Mouse (Mus musculus): ENCODE measurements around the gene Retreg1. TPM values are rescaled to one million over a fixed set of nuclear protein-coding genes. Genes with fewer than 3 reads are reported as not detected.

Gene Retreg1
- polyA plus RNA-seq, 1 experiment from 2014 or later = 10.1 TPM

DNA sequence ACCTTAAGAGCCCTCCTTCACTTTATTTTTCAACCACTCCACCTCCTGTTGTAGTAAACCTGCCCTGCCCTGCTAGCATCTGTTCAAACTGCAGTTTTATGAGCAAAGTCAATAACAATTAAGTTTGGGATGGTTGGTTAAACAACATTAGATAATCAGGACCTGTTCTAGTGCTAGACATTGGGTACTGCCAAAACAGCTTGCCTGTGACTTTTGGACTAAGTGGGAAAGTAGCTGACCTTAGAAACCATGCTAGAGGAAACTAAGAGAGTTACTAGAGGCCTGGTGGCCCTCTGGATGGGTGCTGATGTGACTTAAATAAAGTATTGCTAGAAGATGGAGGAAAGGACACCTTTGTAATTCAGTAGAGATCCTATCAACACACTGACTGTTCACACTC, 21.0 kb upstream of the Retreg1 start:
- no peaks in the 10 kb centered on the region for H3K9me3 ChIP-seq (replicated peaks; ENCODE audit: control insufficient read depth, low read length)
- H3K4me2 ChIP-seq (ENCODE audit: low read depth, low read length) = no peak overlapping the region
- ATAC-seq (ENCODE audit: low read depth) = no peak
- no peaks in the 10 kb centered on the region for H3K27me3 ChIP-seq (ENCODE audit: control insufficient read depth, insufficient read depth, low read depth, low read length)
- no peak overlapping the region for H3K4me3 ChIP-seq (ENCODE audit: low read depth, low read length)
- no peak overlapping the region for H3K9ac ChIP-seq (ENCODE audit: low read depth, low read length)
- no peaks in the 10 kb centered on the region for H3K4me1 ChIP-seq (ENCODE audit: control insufficient read depth, low read depth, low read length)
- no peak overlapping the region for H3K27ac ChIP-seq (ENCODE audit: low read length)
- no peaks in the 10 kb centered on the region for H3K36me3 ChIP-seq (ENCODE audit: control insufficient read depth, insufficient read depth)

- Histone ChIP-seq H3K4me1 (ENCODE audit: control insufficient read depth, low read depth, low read length) (no peaks in the 10 kb centered on the region), H3K36me3 (ENCODE audit: control insufficient read depth, insufficient read depth) (no peaks in the 10 kb centered on the region), H3K9ac (ENCODE audit: low read depth, low read length) (no peak overlapping the region), H3K9me3 (replicated peaks; ENCODE audit: control insufficient read depth, low read length) (no peaks in the 10 kb centered on the region), H3K27me3 (ENCODE audit: control insufficient read depth, insufficient read depth, low read depth, low read length) (no peaks in the 10 kb centered on the region), H3K27ac (ENCODE audit: low read length) (no peak overlapping the region), H3K4me2 (ENCODE audit: low read depth, low read length) (no peak overlapping the region), H3K4me3 (ENCODE audit: low read depth, low read length) (no peak overlapping the region)
- 26% methylated on average over 3 of the region's 3 CpGs for WGBS (ENCODE audit: insufficient replicate concordance)
- no peak for ATAC-seq (ENCODE audit: low read depth)
Measured at GRCm38 (mm10) chr15:25822656-25823055, 20.3 kb upstream of the Retreg1 start.

- no peak overlapping the region for H3K9ac ChIP-seq (ENCODE audit: low read depth, low read length)
Measured at GRCm38 (mm10) chr15:25826531-25826961, 16.4 kb upstream of the Retreg1 start.

DNA sequence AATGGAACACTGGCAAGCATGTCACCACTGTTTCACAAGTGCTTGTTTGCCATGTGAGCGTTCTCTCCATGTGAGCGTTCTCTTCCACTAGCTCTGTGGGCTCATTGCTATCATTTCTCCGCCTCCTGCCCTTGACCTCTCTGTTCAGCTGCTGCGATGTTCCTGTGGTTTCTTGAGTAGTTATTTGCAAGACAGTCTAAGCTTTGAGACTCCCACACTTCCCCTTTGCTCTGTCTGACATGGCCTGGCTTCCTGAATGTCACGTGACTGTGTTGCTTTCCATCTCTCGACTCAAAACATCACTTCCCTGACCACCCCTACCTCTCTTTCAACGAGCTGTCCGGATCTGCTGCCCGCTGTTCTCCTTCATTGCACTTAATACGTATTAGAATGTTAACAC, 14.5 kb upstream of the Retreg1 start:
- no peak overlapping the region for H3K27ac ChIP-seq (ENCODE audit: low read length)
- no peak overlapping the region for H3K4me3 ChIP-seq (ENCODE audit: low read depth, low read length)
- no peaks in the 10 kb centered on the region for H3K27me3 ChIP-seq (ENCODE audit: control insufficient read depth, insufficient read depth, low read depth, low read length)
- ATAC-seq (ENCODE audit: low read depth) = peak; percentile 56
- H3K4me1 ChIP-seq (ENCODE audit: control insufficient read depth, low read depth, low read length) = no peaks in the 10 kb centered on the region
- H3K4me2 ChIP-seq (ENCODE audit: low read depth, low read length) = no peak overlapping the region
- no peaks in the 10 kb centered on the region for H3K9me3 ChIP-seq (replicated peaks; ENCODE audit: control insufficient read depth, low read length)
- WGBS (ENCODE audit: insufficient replicate concordance) = 13% methylated on average over 10 of the region's 10 CpGs
- H3K36me3 ChIP-seq (ENCODE audit: control insufficient read depth, insufficient read depth) = no peaks in the 10 kb centered on the region
- no peak overlapping the region for H3K9ac ChIP-seq (ENCODE audit: low read depth, low read length)

More at GRCm38 (mm10) chr15:25826531-25826961, 16.4 kb upstream of the Retreg1 start:
- no peaks in the 10 kb centered on the region for H3K4me1 ChIP-seq (ENCODE audit: control insufficient read depth, low read depth, low read length)
- H3K4me3 ChIP-seq (ENCODE audit: low read depth, low read length) = no peak overlapping the region
- H3K27ac ChIP-seq (ENCODE audit: low read length) = no peak overlapping the region
- H3K4me2 ChIP-seq (ENCODE audit: low read depth, low read length) = no peak overlapping the region
- WGBS (ENCODE audit: insufficient replicate concordance) = 53% methylated on average over 8 of the region's 8 CpGs
- H3K9me3 ChIP-seq (replicated peaks; ENCODE audit: control insufficient read depth, low read length) = no peaks in the 10 kb centered on the region
- H3K36me3 ChIP-seq (ENCODE audit: control insufficient read depth, insufficient read depth) = no peaks in the 10 kb centered on the region
- peak; percentile 73 for ATAC-seq (ENCODE audit: low read depth)
- no peaks in the 10 kb centered on the region for H3K27me3 ChIP-seq (ENCODE audit: control insufficient read depth, insufficient read depth, low read depth, low read length)

DNA sequence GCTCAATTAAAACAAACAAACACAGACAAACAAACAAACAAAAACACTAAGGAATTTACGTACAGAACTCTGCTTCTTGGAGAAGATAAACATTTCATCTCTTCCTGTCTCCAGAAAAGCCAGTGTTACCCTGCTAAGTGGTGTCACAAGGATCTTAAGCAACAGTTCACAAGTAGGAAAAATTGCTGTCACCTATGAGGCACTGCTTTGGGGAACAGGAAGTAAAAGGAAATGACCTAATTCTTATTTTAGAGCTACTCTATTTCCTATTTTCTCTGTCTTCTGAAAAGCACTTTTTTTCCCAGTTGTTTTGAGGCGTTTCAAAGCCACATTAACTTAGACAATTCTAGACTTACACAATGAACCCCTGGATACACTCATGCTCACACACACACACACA, 12.6 kb upstream of the Retreg1 start:
- H3K36me3 ChIP-seq (ENCODE audit: control insufficient read depth, insufficient read depth) = no peaks in the 10 kb centered on the region
- H3K4me2 ChIP-seq (ENCODE audit: low read depth, low read length) = no peak overlapping the region
- no peak overlapping the region for H3K9ac ChIP-seq (ENCODE audit: low read depth, low read length)
- no peak overlapping the region for H3K4me3 ChIP-seq (ENCODE audit: low read depth, low read length)
- 20% methylated on average over 2 of the region's 2 CpGs for WGBS (ENCODE audit: insufficient replicate concordance)
- no peaks in the 10 kb centered on the region for H3K9me3 ChIP-seq (replicated peaks; ENCODE audit: control insufficient read depth, low read length)
- ATAC-seq (ENCODE audit: low read depth) = no peak
- no peaks in the 10 kb centered on the region for H3K27me3 ChIP-seq (ENCODE audit: control insufficient read depth, insufficient read depth, low read depth, low read length)
- H3K4me1 ChIP-seq (ENCODE audit: control insufficient read depth, low read depth, low read length) = no peaks in the 10 kb centered on the region
- no peak overlapping the region for H3K27ac ChIP-seq (ENCODE audit: low read length)

GRCm38 (mm10) chr15:25834282-25834681, 8.7 kb upstream of the Retreg1 start:
- no peak overlapping the region for H3K4me2 ChIP-seq (ENCODE audit: low read depth, low read length)
- 78% methylated on average over 2 of the region's 2 CpGs for WGBS (ENCODE audit: insufficient replicate concordance)
- no peak for ATAC-seq (ENCODE audit: low read depth)
- H3K9ac ChIP-seq (ENCODE audit: low read depth, low read length) = no peak overlapping the region
- H3K27ac ChIP-seq (ENCODE audit: low read length) = no peak overlapping the region
- H3K4me3 ChIP-seq (ENCODE audit: low read depth, low read length) = no peak overlapping the region
- H3K27me3 ChIP-seq (ENCODE audit: control insufficient read depth, insufficient read depth, low read depth, low read length) = no peaks in the 10 kb centered on the region
- H3K9me3 ChIP-seq (replicated peaks; ENCODE audit: control insufficient read depth, low read length) = no peaks in the 10 kb centered on the region
- H3K36me3 ChIP-seq (ENCODE audit: control insufficient read depth, insufficient read depth) = no peaks in the 10 kb centered on the region
- H3K4me1 ChIP-seq (ENCODE audit: control insufficient read depth, low read depth, low read length) = no peaks in the 10 kb centered on the region

- WGBS (ENCODE audit: insufficient replicate concordance) = 70% methylated on average over 17 of the region's 17 CpGs
- Histone ChIP-seq H3K36me3 (ENCODE audit: control insufficient read depth, insufficient read depth) (no peaks in the 10 kb centered on the region), H3K9me3 (replicated peaks; ENCODE audit: control insufficient read depth, low read length) (no peaks in the 10 kb centered on the region), H3K4me2 (ENCODE audit: low read depth, low read length) (no peak overlapping the region), H3K4me1 (ENCODE audit: control insufficient read depth, low read depth, low read length) (no peaks in the 10 kb centered on the region), H3K27me3 (ENCODE audit: control insufficient read depth, insufficient read depth, low read depth, low read length) (no peaks in the 10 kb centered on the region), H3K9ac (ENCODE audit: low read depth, low read length) (no peak overlapping the region), H3K4me3 (ENCODE audit: low read depth, low read length) (no peak overlapping the region), H3K27ac (ENCODE audit: low read length) (no peak overlapping the region)
- ATAC-seq (ENCODE audit: low read depth) = no peak
Measured at GRCm38 (mm10) chr15:25834920-25835674, 7.9 kb upstream of the Retreg1 start.

- Histone ChIP-seq H3K36me3 (ENCODE audit: control insufficient read depth, insufficient read depth) (no peaks in the 10 kb centered on the region), H3K27me3 (ENCODE audit: control insufficient read depth, insufficient read depth, low read depth, low read length) (peaks cover 28% of the 10 kb centered on the region), H3K4me3 (ENCODE audit: low read depth, low read length) (peak overlapping the region; percentile 60), H3K9ac (ENCODE audit: low read depth, low read length) (no peak overlapping the region), H3K4me1 (ENCODE audit: control insufficient read depth, low read depth, low read length) (peaks cover 3% of the 10 kb centered on the region), H3K4me2 (ENCODE audit: low read depth, low read length) (peak overlapping the region; percentile 74), H3K27ac (ENCODE audit: low read length) (no peak overlapping the region), H3K9me3 (replicated peaks; ENCODE audit: control insufficient read depth, low read length) (no peaks in the 10 kb centered on the region)
- no peak for ATAC-seq (ENCODE audit: low read depth)
- WGBS (ENCODE audit: insufficient replicate concordance) = 16% methylated on average over 16 of the region's 16 CpGs
Measured at GRCm38 (mm10) chr15:25842462-25843085, 406 bp upstream of the Retreg1 start.

GRCm38 (mm10) chr15:25844013-25844570, 1.1 kb downstream of the Retreg1 start:
- ATAC-seq (ENCODE audit: low read depth) = no peak
- WGBS (ENCODE audit: insufficient replicate concordance) = 28% methylated on average over 11 of the region's 11 CpGs
- no peak overlapping the region for H3K9ac ChIP-seq (ENCODE audit: low read depth, low read length)
- H3K4me2 ChIP-seq (ENCODE audit: low read depth, low read length) = peak overlapping the region; percentile 74; the same call in 1 of the 2 replicates
- peak overlapping the region; percentile 60; the same call in 1 of the 2 replicates for H3K4me3 ChIP-seq (ENCODE audit: low read depth, low read length)
- H3K36me3 ChIP-seq (ENCODE audit: control insufficient read depth, insufficient read depth) = no peaks in the 10 kb centered on the region
- peaks cover 3% of the 10 kb centered on the region for H3K4me1 ChIP-seq (ENCODE audit: control insufficient read depth, low read depth, low read length)
- H3K27me3 ChIP-seq (ENCODE audit: control insufficient read depth, insufficient read depth, low read depth, low read length) = peaks cover 28% of the 10 kb centered on the region
- H3K27ac ChIP-seq (ENCODE audit: low read length) = no peak overlapping the region
- no peaks in the 10 kb centered on the region for H3K9me3 ChIP-seq (replicated peaks; ENCODE audit: control insufficient read depth, low read length)

All from liver, embryonic 16.5 days (tissue).